Mouse (Mus musculus) thymus, postnatal 4 days (tissue): ENCODE measurements around the gene Trap1.
"Not testable (repeated sequence)": the region's sequence is repeated elsewhere in the genome, so short reads cannot be mapped to it uniquely, and the experiment has no call there.

Experiments used
- DNase-seq: peaks from one replicate; pipeline ENCODE4 v3.0.0; 2021

Gene Trap1

GRCm38 (mm10) chr16:4035575-4035974 lies 42.1 kb downstream of the Trap1 start:
- no peak for DNase-seq

- no peak for DNase-seq
These were observed 43.2 kb downstream of the Trap1 start for GRCm38 (mm10) chr16:4034476-4034875.

DNA sequence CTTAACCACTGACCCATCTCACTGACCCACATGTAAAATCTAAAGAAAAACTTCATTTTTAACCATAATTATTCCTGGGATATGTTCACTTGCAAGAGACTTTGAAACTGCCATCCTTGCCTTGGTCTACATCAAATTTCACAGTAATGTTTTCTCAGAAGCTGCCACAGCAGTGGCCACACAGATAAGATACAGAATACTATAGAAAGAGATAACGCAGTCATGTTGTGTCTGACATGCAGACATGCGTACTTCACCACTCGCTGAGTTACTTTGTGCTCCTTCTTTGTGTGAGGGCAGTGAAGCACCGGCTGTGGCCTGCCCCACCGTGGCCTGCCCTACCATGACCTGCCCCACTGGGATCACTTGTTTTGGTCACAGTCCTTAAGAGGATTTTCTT lies 43.7 kb downstream of the Trap1 start:
- no peak for DNase-seq

GRCm38 (mm10) chr16:4032341-4032748 lies 45.3 kb downstream of the Trap1 start:
- DNase-seq: no peak

GRCm38 (mm10) chr16:4031441-4032274 lies 46.0 kb downstream of the Trap1 start:
- DNase-seq: no peak

DNA sequence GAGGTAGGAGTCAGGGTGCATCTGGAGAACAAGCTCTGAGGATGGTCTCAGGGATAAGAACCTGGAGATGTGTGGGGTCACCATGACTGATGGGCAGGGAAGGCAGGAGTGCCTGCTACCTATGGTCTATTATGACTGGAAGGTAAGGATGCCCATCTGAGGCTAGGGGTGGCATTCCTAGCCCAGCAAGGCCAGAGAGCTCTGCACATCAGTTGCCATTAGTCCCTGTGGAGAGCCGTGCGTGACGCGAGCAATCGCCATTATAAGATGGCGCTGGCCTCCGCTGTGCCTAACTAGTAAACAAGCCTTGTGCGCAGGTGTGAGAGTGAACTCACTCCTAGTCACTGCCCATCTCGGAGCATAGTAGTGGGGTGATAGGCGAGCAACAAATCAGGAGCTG lies 47.1 kb downstream of the Trap1 start:
- DNase-seq: no peak

DNA sequence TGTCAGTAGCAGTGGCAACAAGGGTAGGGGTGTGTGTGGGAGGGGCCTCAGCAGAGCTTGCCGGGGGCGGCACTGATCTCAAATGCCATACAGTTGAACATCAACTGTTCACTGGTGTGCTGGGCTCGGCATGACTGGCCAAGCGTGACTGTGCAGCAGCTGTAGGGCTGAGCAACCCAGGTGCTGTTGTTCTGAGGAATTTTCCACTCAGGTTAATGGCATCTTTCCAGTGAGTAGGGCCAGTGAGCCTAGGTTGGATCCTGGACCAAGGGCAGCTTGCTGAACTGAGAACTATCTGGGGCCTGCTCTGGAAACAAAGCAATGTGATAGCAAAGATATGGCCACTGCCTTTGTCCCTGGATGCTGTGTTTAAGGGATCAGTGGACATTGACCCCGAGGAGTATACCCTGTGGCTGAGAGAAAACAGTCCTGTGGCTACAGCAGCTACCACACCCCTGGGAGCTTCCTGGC lies 48.2 kb downstream of the Trap1 start:
- DNase-seq: no peak

- no peak for DNase-seq
These were observed 50.4 kb downstream of the Trap1 start for GRCm38 (mm10) chr16:4027211-4027610.

GRCm38 (mm10) chr16:4026672-4027071 lies 51.0 kb downstream of the Trap1 start:
- DNase-seq: no peak

- no peak for DNase-seq
These were observed 54.9 kb downstream of the Trap1 start for GRCm38 (mm10) chr16:4022719-4023118.

DNA sequence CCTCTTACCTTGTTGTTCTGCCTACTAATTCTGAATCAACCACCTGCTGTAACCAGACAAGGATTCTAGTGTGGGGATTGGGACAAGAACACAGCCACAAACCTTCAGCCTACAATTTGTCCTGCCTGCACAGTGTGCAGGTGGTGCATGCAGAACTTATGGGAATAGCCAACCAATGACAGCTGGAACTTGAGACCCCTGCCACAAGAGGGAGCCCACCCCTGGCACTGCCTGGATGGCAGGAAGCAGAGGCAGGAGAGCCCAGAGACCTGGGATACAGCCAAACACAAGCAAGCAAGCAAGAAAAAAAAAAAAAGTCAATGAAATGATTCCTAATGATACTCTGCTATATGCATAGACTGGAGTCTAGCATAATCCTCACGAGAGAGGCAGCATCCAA lies 56.4 kb downstream of the Trap1 start:
- DNase-seq: no peak

- DNase-seq: not testable (repeated sequence)
These were observed 60.2 kb downstream of the Trap1 start for GRCm38 (mm10) chr16:4017466-4017865.

DNA sequence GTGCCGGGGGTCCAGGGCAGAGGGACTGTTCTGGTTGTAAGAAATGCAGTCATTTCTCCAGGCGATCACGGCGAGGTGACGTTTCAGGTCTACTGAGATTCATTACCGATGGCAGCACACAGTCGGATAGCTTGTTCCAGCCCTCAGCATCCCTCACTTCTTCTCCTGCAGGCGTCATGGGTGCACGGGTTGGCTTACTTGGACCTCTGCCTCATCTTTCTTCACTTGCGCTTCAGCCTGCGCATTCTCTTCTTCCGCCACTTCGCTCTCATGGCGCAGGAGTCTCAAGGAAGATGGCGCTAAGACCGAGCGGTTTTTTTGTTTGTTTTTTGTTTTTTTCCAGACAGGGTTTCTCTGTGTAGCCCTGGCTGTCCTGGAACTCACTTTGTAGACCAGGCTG lies 60.8 kb downstream of the Trap1 start:
- not testable (repeated sequence) for DNase-seq

- no peak for DNase-seq
These were observed 63.5 kb downstream of the Trap1 start for GRCm38 (mm10) chr16:4014040-4014668.

DNA sequence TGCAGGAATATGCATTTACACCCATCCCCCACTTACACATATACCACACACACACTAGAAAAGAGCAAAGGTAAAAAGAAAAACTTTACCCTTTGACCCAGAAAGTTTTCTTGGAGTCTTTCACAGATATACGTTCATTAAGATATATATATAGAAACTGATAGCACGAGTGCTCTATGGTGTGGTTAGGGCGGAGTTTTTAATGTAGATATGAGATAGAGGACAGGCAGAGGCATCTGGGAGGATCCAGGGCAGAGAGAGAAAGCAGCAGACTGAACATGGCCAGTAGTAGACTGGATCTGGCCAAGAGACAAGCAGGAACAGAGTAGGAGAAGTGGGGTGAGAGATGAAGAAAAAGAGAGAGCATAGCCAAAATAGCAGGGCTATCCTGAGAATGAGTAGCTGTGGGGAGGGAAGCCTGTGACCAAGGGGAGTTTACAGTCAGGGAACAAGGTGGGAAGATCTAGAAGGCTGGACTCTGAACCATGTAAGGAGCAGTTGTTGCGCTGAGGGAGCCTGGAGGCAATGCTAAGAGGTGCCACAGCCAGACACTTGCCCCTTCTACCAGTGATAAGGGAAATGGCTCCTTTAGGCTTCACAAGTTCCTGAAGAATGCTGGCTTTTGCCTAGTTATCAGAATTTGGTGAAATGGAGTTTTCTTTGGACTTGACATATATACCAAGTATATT lies 64.6 kb downstream of the Trap1 start:
- no peak for DNase-seq

DNA sequence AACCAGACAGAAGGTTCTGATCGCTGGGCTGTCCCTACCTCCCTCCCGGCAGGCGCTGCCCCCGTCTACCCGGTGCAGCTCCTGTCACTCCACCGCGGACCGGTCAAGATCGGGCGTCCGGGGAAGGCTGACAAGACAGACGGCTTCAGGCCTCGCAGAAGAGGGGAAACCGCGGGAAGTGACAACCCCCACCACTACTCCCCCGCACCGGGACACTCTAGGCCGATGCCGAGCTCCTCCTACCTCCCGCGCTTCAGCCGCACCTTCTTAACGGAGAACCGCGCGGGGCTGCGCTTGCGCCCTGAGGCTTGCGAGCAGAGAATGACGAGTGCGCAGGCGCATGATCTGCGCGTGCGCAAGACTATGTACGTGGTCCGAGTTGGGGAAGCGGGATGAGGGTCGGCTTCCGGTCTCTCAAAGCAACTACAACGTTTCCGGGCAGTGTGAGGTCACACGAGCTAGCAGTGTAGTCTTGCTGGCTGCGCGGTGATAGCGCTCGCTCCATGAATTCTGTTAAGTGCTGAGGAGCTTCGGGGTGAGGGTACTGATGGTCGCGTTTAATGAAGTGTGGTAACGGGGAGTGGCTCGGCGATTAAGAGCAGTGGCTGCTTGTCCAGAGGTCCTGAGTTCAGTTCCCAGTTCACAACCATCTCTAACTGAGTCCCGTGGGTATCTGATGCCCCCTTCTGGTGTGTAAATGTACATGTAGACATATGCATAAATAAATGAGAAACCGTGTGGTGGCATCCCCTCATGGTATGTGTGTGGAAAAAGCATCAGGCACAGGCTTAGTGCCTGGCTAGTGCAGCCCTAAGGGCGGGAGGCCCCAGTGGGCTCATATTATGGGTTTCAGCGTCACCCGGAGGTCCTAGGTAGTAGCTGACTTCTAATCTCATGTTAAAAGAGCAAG lies 73.9 kb downstream of the Trap1 start, which contains the start of gene Slx4:
TSS of gene Slx4 (minus strand) at position 282 of the 910 bp plus-strand sequence.
- peak; percentile 96 for DNase-seq
